Mouse (Mus musculus): Measurements from ENCODE around the gene Farp1. TPM values are rescaled to one million over a fixed set of nuclear protein-coding genes. Genes with fewer than 3 reads are reported as not detected.
"Not testable (repeated sequence)": the region's sequence is repeated elsewhere in the genome, so short reads cannot be mapped to it uniquely, and the experiment has no call there.

Gene Farp1
- 10 to 100 TPM; 17.5 to 27.5 TPM for total RNA-seq (2021)
- long read RNA-seq, experiment 1, full-length matches to known transcripts = 7 of 20 reads
- long read RNA-seq, experiment 1, partial matches to known transcripts = 4 of 20 reads
- long read RNA-seq, experiment 1, other reads (novel, unspliced or antisense) = 9 of 20 reads
- long read RNA-seq, experiment 2, full-length matches to known transcripts = 7 of 20 reads
- long read RNA-seq, experiment 2, partial matches to known transcripts = 5 of 20 reads
- long read RNA-seq, experiment 2, other reads (novel, unspliced or antisense) = 8 of 20 reads

DNA sequence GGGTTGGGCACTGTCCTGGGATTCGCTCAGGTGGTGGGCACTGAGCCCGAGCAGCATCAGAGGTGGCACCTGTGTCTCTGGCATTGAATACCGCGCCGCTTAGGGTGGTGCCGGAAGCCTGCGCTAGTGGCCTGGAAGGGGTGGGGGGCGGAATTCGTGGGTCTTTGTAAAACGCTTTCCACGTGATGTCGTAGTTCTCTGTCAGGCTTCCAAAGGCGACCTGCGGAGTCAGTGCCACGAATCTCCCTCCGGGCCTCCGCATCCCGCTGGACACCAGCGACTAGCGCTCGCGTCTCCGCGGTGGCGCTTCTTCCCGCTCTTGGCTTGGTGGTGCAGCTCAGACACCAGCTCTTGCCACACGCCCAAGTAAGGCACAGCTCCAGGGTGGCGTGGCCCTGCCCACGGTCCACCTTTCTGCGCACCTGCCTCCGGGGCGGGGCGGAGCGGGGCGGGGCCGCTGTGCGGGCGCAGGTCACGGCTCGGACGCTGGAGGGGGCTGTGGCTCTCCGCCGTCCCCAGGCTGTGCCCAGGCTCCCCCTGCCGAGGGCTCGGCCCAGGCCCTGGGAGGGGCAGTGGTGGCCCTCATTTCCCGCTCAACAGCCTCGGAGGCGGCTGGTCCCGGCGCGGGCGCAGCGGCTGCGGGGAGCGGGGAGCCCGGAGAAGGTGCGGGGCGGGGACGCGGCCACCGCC, at the start of gene Farp1:
Gene Farp1 (plus strand): TSS at position 228 of the 690 bp plus-strand sequence.
- DNase-seq = peak; percentile 84

DNA sequence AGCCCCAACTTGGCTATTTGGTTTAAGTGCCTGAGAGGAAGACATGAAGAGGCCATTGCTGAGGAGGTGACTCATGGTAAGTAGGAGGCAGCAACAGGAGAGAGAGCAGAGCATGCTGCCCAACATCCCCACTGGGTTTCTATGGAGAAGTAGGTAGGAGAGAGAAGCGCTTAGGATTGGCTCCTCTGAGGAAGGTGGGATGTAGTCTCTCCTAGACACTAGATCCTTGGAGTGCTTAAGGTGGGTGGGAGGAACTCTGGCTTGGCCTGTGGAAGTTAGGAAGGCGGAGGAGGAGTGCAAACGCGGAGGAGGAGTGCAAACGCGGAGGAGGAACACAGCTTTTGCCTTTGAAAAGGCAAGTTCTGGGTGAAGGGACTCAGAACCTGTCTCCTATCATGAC, 45.9 kb upstream of the Farp1 start:
- no peak for DNase-seq

DNA sequence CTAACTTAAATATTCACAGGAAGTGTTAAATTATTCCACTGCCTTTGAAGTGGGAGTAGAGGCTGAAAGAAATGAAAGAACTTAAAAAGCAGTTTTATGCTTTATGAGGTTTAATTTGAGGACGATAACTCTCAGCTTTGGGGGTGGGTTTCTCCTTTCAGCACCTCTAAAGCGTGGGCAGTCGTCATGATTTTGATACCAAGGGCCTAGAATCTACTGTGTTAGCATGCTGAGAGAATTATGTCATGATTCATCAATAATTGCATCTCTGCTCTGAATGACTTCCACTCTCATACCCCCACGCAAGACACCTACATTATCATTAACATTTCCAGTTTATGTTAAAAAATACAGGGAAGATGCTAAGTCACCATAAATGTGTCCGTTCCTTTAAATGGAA, 37.3 kb upstream of the Farp1 start:
- no peak for DNase-seq

DNA sequence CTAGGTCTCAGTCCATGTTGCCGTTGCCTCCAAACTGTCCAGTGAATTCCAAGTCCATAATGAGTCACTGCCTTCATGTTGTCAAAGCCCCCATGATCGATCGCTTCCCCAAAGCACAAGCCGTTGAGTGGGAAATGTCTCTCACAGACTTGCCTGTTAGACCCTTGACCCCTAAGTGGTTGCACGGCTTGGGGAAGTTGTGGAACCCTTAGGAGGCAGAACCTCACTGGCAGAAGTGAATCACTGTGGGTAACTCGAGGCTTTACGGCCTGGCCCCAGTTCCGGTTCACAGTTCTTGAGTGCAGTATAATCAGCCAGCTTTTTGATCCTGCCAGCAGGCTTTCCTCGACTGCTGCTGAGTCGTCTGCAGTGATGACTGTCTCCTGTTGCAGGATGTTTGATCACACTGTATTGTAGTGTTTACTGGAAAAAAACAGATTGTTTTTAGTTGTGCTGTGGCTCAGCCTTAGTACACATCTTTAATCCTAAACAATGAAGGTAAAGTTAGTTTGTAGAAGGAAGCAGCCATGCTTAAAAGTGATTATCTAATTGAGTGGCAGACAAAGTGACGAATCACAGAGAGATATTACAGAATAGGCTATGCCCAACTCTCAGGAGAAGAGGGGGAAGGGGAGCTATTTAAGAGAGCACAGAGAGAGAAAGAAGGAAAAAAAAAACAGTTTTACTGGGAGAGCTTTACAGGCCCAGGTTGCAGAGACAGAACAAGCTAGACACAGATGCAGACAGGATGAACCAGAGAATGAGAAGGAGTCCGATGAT, 34.2 kb upstream of the Farp1 start:
- DNase-seq = no peak

DNA sequence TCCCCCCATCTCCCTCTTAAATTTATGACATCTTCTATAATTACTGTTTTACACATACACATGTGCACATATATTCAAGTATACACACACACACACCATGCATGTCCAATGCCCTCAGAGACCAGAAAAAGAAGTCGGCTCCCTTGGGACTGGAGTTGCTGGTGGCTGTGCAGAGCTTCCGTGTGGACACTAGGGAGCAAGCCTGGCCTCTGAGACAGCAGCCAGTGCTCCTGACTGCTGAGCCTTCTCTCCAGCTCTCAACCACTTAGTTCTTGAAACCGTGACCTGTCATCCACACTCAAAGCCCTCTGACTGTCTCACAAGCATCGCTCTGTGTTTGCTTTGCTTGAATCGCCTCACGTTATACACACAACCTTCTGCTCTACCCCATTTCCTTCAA, 29.4 kb upstream of the Farp1 start:
- no peak for DNase-seq

DNA sequence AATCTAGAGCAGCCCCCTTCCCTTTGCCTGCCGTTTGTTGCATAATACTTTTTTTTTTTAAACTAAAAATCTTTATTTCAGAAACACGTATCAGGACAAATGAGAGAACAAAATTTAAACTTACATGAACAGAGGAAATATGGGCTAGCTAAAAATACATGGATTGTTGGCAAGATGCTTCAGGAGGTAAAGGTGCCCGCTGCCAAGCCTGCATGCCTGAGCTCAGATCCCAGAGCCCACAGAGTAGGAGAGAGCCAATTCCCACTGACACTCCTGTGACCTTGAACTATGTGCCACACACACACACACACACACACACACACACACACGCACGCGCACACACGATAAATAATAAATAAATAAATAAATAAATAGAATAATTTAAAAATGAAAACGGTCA, 29.0 kb upstream of the Farp1 start:
- no peak for DNase-seq

DNA sequence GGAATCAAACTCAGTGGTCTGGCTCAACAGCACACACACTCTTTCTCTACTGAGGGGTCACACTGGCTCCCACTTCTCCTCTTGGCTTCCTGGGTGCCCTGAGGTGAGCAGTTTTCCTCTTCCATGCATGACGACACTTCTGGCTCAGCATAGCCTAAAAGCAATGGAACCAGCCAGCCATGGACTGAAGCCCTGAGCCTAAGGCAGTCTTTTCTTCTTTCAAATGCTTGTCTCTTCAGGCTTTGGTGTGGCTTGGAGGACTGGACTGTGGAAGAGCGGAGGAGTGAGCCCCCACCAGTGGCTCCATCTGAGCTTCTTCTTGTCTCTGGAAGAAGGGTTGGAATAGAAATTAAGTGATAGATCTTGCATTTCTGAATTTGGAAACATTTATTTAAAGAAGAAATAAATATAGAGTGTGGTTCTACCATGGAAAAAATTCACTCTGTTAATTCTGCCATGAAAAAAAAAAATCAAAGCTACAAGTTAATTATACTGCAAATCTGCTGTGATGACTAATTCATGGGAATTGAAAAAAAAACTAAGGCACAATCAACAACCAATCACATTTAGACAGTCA, 19.8 kb upstream of the Farp1 start:
- DNase-seq = no peak

DNA sequence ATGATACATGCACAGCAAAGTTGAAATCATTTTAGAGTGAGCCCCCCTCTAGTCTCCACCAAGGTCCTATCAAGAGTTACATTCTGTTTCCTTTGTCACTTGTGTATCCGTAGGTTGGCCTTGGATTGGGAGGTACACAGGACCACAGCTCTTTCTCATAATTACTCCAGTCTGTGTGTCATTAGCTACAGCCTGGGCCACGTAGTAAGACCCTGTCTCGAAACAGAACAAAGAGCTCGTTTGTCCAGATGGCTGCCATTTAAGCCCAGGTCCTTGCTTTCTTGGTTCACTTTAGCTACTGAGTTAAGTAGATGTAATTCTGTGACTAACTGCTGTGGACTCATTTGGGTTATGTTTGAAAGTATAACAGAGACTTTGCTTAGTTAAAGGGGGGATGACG, 12.6 kb upstream of the Farp1 start:
- no peak for DNase-seq

DNA sequence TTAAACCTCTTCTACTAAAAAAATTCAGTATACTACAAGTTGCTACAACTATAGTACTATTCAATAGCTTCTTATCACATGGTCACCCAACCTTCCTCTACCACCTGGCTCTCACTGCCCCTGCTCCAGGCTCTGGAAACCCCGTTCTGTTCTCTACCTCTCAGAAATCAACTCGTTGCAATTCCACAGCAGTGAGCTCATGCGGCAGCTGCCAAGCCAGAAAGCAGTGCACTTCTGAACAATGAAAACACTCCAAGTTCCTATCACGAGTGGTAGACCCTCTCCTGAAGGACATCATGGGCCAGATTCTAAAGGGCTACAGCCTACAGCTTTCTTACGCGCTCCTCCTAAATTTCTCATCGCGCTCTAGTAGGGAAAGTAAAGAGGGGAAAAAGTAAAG, 9.6 kb upstream of the Farp1 start:
- DNase-seq = no peak

DNA sequence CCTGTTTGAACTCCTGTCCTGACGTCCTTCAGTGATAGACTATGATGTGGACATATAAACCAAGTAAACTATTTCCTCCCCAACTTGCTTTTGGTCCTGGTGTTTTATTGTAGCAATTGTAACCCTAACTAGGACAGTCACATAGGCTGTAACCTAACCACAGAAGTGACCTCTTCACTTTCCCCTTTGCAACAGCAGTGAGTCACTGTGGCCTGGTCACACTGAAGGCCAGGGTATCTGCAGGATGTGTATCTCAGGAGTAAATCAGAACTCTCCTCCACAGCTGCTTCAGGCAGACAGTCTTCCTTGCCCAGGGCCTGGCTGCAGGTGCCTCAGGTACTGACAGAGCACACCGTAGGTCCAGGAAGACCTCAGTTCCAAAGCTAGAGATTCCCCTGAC, 3.6 kb upstream of the Farp1 start:
- no peak for DNase-seq

DNA sequence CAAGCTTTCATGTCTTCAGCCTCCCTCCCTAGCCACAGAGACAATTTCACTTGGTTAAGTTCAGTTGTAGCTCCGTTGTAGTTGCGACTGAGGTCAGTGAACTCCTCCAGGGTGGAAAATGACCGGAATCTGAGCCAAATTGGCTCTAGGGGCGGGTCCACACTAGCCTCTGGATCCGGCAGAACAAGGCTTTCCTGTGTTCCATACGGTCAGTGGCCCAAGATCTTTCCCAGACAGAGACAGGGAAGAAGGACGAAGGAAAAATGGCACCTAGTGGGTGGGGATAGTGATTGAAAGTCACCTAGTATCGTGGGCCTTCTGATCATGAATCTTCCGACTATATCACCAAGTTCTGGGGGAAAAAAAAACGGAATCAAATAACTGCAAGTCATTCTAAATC, 475 bp upstream of the Farp1 start:
- no peak for DNase-seq

DNA sequence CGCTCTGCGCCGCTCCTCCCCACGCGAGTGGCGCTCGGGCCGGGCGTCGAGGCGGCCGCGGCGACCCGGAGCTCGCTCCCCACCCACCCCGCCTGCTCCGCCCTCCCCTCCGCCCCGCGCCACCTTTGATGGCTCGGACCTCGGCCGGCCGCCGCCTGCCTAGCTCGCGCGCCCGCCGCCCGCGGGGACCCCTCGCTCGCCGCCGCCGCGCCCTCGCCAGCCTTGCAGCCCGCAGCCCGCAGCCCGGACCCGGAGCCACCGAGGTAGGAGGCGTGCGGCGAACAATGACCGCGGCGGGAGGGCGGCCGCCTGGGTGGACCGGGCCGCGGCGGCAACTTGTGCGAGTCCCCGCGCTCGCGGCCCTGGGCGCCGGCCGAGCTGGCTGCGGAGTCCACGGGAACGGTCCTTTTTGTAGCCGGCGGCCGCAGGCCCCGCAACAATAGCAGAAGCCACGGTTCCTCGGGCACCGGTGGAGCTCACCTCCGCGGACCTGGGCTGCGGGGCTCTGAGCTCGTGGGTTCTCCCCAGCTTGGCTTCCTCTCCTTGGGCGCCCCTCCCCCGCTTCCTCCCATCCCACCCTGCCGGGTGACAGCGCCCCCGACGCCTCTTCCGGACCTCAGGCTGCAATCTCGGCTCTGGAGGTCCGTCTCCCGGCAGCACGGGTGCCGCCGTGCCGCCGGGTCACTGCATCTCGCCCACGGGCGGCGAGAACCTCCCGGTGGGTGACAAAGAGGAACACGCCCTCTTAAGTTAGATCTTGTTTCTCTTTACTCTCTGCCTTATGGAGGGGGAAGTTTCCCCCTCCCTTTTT, 868 bp downstream of the Farp1 start:
- peak; percentile 64 for DNase-seq

DNA sequence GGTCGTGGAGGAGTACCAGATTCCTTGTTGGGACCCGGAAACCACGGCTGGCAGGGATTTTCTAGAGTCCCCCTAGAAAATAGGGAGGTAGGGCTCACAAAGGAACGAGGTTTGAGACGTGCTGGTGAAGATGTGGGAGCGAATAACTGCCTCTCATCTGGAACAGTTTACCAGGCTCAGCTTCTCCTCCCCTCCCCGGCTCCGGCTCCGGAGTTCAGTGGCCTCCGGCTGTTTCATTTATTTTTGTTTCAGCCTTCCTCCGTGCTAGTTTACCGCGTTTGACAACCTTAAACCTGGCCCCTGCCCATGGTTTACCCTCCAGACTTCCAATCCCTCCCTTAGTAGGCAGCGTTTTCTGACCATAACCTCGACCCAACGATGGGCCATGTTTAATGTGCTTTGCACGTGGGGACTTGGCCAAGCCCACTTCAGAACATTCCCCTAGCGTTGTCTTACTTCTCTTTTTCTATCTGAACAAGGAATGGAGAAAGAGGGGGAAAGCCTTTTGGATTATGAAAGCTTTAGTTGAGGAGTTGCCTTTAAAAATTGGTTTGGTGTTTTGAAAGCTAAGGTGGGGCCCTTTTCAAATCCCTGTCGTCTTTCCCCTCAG, 1.7 kb downstream of the Farp1 start:
- DNase-seq = peak; percentile 34

DNA sequence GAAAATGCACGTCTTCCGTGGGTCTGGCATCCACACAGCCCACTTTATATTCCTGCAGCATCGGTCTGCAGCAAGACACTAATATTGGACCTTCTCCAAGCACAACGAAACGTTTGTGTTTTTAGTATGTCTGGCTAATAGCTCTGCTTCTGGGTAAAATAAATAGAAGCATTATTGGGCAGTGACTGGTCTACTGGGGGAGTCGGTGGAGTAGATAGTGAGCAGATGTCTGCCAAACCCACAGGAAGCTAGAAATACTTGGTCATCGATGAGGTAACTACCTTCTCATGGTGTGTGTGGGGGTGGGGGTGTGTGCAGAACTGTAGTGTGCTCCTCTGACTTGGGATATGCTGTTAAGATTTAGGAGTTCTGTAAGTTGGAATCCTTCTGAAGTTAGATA, 2.3 kb downstream of the Farp1 start:
- DNase-seq = no peak

DNA sequence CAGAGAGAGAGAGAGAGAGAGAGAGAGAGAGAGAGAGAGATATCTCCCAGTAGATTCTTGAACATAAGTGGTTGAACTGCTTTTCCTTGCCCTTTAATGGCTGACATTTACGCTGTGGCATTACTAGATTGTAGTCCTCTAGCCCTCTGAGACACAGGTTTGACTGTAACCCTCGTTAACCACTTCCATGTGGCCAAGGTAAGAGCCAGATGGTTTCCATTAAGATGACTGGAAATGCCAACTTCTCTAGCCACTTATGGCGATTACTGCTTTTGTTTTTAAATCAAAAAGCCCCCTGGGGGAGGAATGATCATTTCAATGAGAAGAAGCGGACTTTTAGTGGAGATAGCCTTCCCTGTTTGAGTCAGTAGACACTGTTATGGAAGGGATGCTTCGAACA, 3.7 kb downstream of the Farp1 start:
- no peak for DNase-seq

DNA sequence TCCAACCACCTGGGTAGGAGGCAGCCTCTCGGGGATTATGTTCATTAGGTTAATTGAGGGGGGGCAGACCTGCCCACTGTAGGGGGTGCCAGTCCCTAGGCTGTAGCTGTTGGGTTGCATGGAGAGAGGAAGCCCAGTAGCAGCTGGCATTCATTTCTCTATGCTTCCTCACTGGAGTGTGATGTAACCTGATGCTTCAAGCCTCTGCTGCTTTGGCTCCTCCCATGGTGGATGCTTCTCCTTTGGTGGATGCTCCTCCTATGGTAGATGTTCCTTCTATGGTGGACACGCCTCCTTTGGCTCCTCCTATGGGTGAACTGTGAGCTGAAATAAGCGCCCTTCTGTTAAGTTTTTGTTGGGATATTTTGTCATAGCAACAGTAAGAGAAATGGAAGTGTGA, 9.1 kb downstream of the Farp1 start:
- DNase-seq = no peak

DNA sequence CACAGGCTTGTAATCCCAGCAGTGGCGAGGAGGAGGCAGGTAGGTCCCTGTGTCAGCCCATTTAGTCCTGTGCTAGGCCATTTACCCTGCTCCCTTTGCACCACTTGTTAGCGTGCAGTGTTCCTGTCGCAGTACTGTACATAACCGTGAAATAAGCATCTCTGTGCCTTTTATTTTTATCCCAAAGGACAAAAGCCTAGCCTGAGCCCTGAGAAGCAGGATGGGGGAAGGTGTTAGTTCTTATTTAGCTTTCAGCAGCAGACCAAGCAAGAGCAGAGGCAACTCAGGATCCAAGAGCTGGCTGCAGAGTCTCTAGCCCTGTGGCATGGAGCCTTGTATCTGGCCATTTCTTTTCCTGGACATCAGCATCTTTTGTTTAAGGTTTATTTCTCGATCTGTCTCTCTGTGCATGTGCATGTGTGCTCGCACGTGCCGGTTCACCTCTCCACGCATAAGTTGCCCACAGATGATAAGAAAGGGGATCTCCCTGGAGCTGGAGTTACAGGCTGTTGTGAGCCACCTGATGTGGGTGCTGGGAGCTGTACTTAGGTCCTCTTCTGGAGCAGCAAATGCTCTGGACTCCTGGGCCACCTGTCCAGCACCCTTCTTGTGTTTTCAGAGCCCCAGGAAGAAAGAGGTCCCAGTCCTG, 11.4 kb downstream of the Farp1 start:
- DNase-seq = no peak

DNA sequence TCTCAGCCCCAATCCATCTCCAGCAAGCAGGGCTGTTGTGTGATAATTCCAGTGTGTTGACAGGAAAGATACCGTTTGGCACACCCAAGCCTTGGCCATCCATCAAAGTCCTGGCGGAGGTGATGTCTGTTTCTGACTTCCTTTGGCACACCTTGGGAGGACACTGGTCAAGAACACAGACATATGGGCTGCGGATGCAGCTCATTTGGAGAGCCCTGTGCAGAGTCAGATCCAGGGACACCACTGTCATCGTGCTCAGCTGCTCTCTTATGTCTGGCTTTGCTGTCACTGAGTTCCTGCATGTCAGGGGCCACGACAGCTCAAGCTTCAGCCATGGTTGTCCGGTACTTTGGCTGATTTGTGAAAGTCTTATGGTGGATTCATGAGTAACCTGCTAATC, 12.8 kb downstream of the Farp1 start:
- DNase-seq = no peak

DNA sequence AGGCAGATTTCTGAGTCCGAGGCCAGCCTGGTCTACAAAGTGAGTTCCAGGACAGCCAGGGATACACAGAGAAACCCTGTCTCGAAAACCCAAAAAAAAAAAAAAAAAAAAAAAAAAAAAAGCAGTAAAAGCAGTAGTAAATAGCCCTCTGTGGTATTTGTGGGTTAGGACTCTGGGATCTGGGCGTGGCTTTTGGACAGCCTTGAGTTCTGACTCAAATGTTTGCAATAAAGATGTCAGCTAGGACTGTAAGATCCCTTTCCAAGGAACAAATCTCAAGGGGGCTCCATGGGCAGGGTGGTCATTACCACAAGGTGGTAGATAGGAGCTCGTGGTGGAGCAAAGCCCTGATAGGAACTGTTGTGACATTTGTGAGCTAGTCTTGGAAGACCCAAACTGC, 16.0 kb downstream of the Farp1 start:
- DNase-seq = not testable (repeated sequence)

DNA sequence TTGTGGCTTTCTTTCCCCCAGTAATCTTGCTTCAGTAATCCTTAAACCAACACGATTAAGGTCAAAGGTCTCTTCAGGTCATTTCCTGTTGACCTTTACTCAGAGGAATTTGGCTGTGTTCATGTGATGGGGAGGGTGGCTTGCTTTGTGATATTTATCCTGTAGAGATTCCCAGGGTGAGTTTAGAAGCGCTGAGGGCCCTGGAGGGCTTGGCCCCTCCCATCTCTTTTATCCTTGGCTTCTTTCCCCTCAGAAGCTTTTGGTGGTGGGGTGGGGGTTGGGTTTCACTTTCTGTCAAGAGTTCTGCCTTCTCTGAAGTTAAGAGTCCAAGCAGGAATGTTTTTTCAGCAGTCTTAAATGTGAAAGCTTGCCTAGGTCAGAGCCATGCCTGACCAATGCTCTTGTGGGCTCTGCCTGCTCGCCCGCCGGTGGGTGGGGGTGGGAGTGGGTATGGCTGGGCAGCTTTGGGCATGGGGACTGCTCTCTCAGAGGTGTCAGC, 18.1 kb downstream of the Farp1 start:
- DNase-seq = no peak

DNA sequence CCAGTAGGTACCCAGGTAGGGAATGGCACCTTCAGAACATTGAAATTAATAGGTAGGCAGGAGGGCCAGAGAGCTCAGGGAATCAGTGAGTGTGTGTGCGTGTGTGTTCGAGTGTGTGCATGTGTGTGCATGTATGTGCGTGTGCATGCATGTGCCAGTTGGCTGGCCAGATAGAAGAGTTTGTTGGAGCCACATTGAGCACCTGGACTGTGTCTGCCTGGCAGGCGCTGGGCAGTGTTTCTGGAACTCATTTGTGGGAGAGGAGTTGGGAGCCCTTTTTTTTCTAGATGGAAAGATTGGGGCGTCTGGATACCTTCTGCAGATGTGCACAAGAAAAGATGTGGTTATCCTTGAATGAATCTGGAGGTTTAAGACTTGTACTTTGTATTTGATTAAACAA, 19.1 kb downstream of the Farp1 start:
- DNase-seq = no peak
